Mouse (Mus musculus): ENCODE measurements around the gene P2ry2. TPM values are rescaled to one million over a fixed set of nuclear protein-coding genes. Genes with fewer than 3 reads are reported as not detected.
A peak's percentile ranks its signal among the peaks of the same experiment; 100 is the strongest.

The P2ry2 gene
- polyA plus RNA-seq, 1 experiment from 2014 or later, result 0.54 TPM

GRCm38 (mm10) chr7:100967850-100968249 lies 44.8 kb downstream of the P2ry2 start:
- WGBS (ENCODE audit: insufficient replicate concordance), result 68% methylated on average over 9 of the region's 9 CpGs
- Histone ChIP-seq H3K9ac (ENCODE audit: low read depth, low read length) (no peak overlapping the region), H3K9me3 (replicated peaks; ENCODE audit: control insufficient read depth, low read length) (no peaks in the 10 kb centered on the region), H3K27me3 (ENCODE audit: control insufficient read depth, insufficient read depth, low read length) (peaks cover 11% of the 10 kb centered on the region), H3K36me3 (ENCODE audit: control insufficient read depth, insufficient read depth, low read length) (no peaks in the 10 kb centered on the region), H3K4me3 (ENCODE audit: low read depth, low read length) (no peak overlapping the region), H3K4me2 (no peak overlapping the region), H3K4me1 (ENCODE audit: control insufficient read depth, insufficient read depth, low read length) (peaks cover 9% of the 10 kb centered on the region), H3K27ac (ENCODE audit: low read depth, low read length) (no peak overlapping the region)
- ATAC-seq (replicated peaks; ENCODE audit: insufficient number of reproducible peaks, low FRiP score, low TSS enrichment), result no peak

DNA sequence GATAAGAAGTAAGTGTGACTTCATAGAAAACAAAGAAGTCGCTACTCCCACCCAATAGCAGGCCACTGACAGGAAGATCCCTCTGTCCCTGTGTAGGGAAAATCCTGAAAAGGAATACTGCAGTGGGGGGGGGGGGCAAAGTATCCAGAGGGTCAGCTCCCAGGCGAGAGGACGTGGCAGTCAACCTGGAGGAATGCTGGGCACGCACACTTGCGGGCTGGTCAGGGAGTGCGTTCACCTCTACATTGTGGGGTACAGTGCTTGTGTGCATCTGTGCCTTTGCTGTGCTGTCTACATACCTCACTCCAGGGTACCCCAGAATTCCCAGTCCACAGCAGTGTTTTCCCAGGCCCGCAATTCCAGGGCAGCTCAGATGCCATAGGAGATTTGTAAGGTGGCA lies 46.7 kb downstream of the P2ry2 start:
- Histone ChIP-seq H3K4me2 (no peak overlapping the region), H3K4me1 (ENCODE audit: control insufficient read depth, insufficient read depth, low read length) (peaks cover 9% of the 10 kb centered on the region), H3K4me3 (ENCODE audit: low read depth, low read length) (no peak overlapping the region), H3K9me3 (replicated peaks; ENCODE audit: control insufficient read depth, low read length) (no peaks in the 10 kb centered on the region), H3K36me3 (ENCODE audit: control insufficient read depth, insufficient read depth, low read length) (no peaks in the 10 kb centered on the region), H3K27me3 (ENCODE audit: control insufficient read depth, insufficient read depth, low read length) (no peaks in the 10 kb centered on the region; the same call in 1 of the 2 replicates), H3K9ac (ENCODE audit: low read depth, low read length) (no peak overlapping the region), H3K27ac (ENCODE audit: low read depth, low read length) (no peak overlapping the region)
- WGBS (ENCODE audit: insufficient replicate concordance), result 65% methylated on average over 7 of the region's 7 CpGs
- ATAC-seq (replicated peaks; ENCODE audit: insufficient number of reproducible peaks, low FRiP score, low TSS enrichment), result peak; percentile 56; the same call in 1 of the 2 replicates

DNA sequence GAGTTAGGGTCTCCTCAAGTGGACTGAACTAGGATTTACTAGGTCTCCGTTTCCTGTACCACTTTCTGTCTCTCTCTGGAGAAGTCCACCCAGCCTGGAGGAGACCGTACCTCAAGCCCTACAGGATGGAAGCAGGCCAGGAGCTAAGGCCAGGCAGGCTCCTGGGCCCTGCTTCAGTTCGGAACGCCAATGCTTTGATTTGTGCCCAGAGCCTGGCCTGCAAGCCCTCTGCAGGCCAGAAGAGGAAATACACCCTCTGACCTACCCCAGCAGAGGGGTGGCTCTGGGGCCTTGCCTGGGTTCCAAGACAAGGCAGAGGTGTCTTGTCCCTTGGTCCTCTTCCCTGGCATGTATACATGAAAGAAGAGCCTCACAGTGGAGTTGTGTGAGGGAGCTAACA lies 47.6 kb downstream of the P2ry2 start:
- no peaks in the 10 kb centered on the region; the same call in 1 of the 2 replicates for H3K27me3 ChIP-seq (ENCODE audit: control insufficient read depth, insufficient read depth, low read length)
- H3K9ac ChIP-seq (ENCODE audit: low read depth, low read length), result no peak overlapping the region
- no peak overlapping the region for H3K4me3 ChIP-seq (ENCODE audit: low read depth, low read length)
- H3K4me2 ChIP-seq, result no peak overlapping the region
- no peaks in the 10 kb centered on the region for H3K9me3 ChIP-seq (replicated peaks; ENCODE audit: control insufficient read depth, low read length)
- WGBS (ENCODE audit: insufficient replicate concordance), result 26% methylated on average over 4 of the region's 4 CpGs
- no peak for ATAC-seq (replicated peaks; ENCODE audit: insufficient number of reproducible peaks, low FRiP score, low TSS enrichment)
- no peaks in the 10 kb centered on the region for H3K36me3 ChIP-seq (ENCODE audit: control insufficient read depth, insufficient read depth, low read length)
- no peak overlapping the region for H3K27ac ChIP-seq (ENCODE audit: low read depth, low read length)
- H3K4me1 ChIP-seq (ENCODE audit: control insufficient read depth, insufficient read depth, low read length), result peaks cover 9% of the 10 kb centered on the region

DNA sequence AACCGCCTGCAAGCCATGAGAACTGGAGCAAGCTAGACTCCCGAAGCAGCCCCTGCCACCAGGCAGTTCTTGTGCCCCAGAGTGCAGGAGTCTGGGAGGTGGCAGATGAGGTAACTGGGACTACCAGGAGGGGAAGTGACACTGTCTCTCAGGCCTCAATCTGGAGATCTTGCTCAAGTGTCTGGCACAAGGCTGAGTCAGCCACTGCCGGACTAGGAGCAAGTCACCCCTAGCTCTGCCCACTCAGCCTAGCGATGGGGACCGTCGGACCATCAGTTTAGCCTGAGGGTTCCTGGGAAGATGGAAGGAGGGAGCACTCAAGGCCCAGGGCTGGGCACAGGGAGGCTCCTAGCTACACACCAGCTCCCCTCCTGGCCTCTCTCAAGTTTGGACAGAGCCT lies 48.4 kb downstream of the P2ry2 start:
- no peak overlapping the region for H3K9ac ChIP-seq (ENCODE audit: low read depth, low read length)
- no peak overlapping the region for H3K27ac ChIP-seq (ENCODE audit: low read depth, low read length)

GRCm38 (mm10) chr7:100963381-100963780 lies 49.3 kb downstream of the P2ry2 start:
- 69% methylated on average over 8 of the region's 8 CpGs for WGBS (ENCODE audit: insufficient replicate concordance)
- Histone ChIP-seq H3K27me3 (ENCODE audit: control insufficient read depth, insufficient read depth, low read length) (no peaks in the 10 kb centered on the region), H3K27ac (ENCODE audit: low read depth, low read length) (no peak overlapping the region)

More for the DNA sequence above, 48.4 kb downstream of the P2ry2 start:
- Histone ChIP-seq H3K4me2 (no peak overlapping the region), H3K27me3 (ENCODE audit: control insufficient read depth, insufficient read depth, low read length) (no peaks in the 10 kb centered on the region; the same call in 1 of the 2 replicates), H3K9me3 (replicated peaks; ENCODE audit: control insufficient read depth, low read length) (no peaks in the 10 kb centered on the region), H3K4me3 (ENCODE audit: low read depth, low read length) (no peak overlapping the region), H3K36me3 (ENCODE audit: control insufficient read depth, insufficient read depth, low read length) (no peaks in the 10 kb centered on the region), H3K4me1 (ENCODE audit: control insufficient read depth, insufficient read depth, low read length) (peaks cover 7% of the 10 kb centered on the region)
- no peak for ATAC-seq (replicated peaks; ENCODE audit: insufficient number of reproducible peaks, low FRiP score, low TSS enrichment)
- 74% methylated on average over 6 of the region's 6 CpGs for WGBS (ENCODE audit: insufficient replicate concordance)

DNA sequence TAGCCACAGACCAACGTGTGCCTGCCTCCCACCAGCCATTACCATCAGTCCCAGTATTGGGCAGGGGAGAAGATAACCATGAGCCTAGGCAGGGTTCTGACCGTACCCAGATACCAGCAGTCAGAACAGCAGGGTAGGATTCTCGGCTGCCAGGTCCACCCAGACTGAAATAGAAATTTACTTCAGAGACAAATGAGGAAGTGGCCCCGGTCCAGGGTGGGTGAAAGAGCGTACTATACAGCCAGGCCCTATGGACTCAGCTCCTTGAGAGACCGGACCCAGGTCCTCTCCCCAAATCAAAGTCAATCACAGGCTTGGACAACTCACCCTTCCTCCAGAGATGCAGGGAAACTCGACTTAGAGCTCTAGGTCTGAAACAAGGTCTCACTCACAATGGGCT lies 51.5 kb downstream of the P2ry2 start:
- no peak overlapping the region for H3K27ac ChIP-seq (ENCODE audit: low read depth, low read length)
- ATAC-seq (replicated peaks; ENCODE audit: insufficient number of reproducible peaks, low FRiP score, low TSS enrichment), result no peak
- H3K4me1 ChIP-seq (ENCODE audit: control insufficient read depth, insufficient read depth, low read length), result peaks cover 3% of the 10 kb centered on the region; the same call in 1 of the 2 replicates
- H3K4me3 ChIP-seq (ENCODE audit: low read depth, low read length), result no peak overlapping the region
- no peaks in the 10 kb centered on the region for H3K36me3 ChIP-seq (ENCODE audit: control insufficient read depth, insufficient read depth, low read length)
- no peak overlapping the region for H3K9ac ChIP-seq (ENCODE audit: low read depth, low read length)
- H3K27me3 ChIP-seq (ENCODE audit: control insufficient read depth, insufficient read depth, low read length), result no peaks in the 10 kb centered on the region
- H3K4me2 ChIP-seq, result no peak overlapping the region
- H3K9me3 ChIP-seq (replicated peaks; ENCODE audit: control insufficient read depth, low read length), result no peaks in the 10 kb centered on the region
- 67% methylated on average over 7 of the region's 7 CpGs for WGBS (ENCODE audit: insufficient replicate concordance)

More at GRCm38 (mm10) chr7:100963381-100963780, 49.3 kb downstream of the P2ry2 start:
- H3K9me3 ChIP-seq (replicated peaks; ENCODE audit: control insufficient read depth, low read length), result no peaks in the 10 kb centered on the region
- ATAC-seq (replicated peaks; ENCODE audit: insufficient number of reproducible peaks, low FRiP score, low TSS enrichment), result no peak
- H3K36me3 ChIP-seq (ENCODE audit: control insufficient read depth, insufficient read depth, low read length), result no peaks in the 10 kb centered on the region
- no peak overlapping the region for H3K9ac ChIP-seq (ENCODE audit: low read depth, low read length)
- H3K4me3 ChIP-seq (ENCODE audit: low read depth, low read length), result no peak overlapping the region
- H3K4me2 ChIP-seq, result no peak overlapping the region
- peaks cover 3% of the 10 kb centered on the region; the same call in 1 of the 2 replicates for H3K4me1 ChIP-seq (ENCODE audit: control insufficient read depth, insufficient read depth, low read length)

DNA sequence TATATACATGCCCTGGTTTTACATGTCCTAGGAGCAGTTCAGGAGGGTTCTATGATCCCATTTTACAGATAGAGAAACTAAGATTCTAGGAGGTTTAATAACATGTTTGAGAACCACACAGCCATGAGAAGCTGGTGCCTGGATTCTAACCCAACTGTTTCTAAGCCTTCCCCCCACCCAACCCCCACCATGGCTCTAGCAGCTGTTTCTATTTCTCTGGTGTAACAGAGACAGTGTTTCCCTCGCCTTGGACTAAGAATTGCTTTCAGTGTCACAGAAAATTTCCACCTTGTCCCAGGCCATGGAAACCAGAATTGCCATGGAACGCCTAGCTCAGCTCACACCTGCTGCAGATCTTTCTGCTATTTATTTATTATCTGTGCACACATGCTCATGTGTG lies 52.2 kb downstream of the P2ry2 start:
- 79% methylated on average over 2 of the region's 2 CpGs for WGBS (ENCODE audit: insufficient replicate concordance)
- H3K9ac ChIP-seq (ENCODE audit: low read depth, low read length), result no peak overlapping the region
- no peaks in the 10 kb centered on the region for H3K27me3 ChIP-seq (ENCODE audit: control insufficient read depth, insufficient read depth, low read length)
- no peak overlapping the region for H3K4me3 ChIP-seq (ENCODE audit: low read depth, low read length)
- no peaks in the 10 kb centered on the region for H3K4me1 ChIP-seq (ENCODE audit: control insufficient read depth, insufficient read depth, low read length)
- H3K27ac ChIP-seq (ENCODE audit: low read depth, low read length), result no peak overlapping the region
- H3K9me3 ChIP-seq (replicated peaks; ENCODE audit: control insufficient read depth, low read length), result no peaks in the 10 kb centered on the region; the same call in 1 of the 2 replicates
- no peak overlapping the region for H3K4me2 ChIP-seq
- no peak for ATAC-seq (replicated peaks; ENCODE audit: insufficient number of reproducible peaks, low FRiP score, low TSS enrichment)
- H3K36me3 ChIP-seq (ENCODE audit: control insufficient read depth, insufficient read depth, low read length), result no peaks in the 10 kb centered on the region

- WGBS (ENCODE audit: insufficient replicate concordance), result 84% methylated on average over 2 of the region's 2 CpGs
- Histone ChIP-seq H3K4me3 (ENCODE audit: low read depth, low read length) (no peak overlapping the region), H3K27ac (ENCODE audit: low read depth, low read length) (no peak overlapping the region), H3K27me3 (ENCODE audit: control insufficient read depth, insufficient read depth, low read length) (no peaks in the 10 kb centered on the region), H3K4me2 (no peak overlapping the region), H3K9me3 (replicated peaks; ENCODE audit: control insufficient read depth, low read length) (no peaks in the 10 kb centered on the region; the same call in 1 of the 2 replicates), H3K4me1 (ENCODE audit: control insufficient read depth, insufficient read depth, low read length) (0 out of 2 replicates have a peak, but pooled peaks cover 1% of the 10 kb centered on the region), H3K36me3 (ENCODE audit: control insufficient read depth, insufficient read depth, low read length) (no peaks in the 10 kb centered on the region), H3K9ac (ENCODE audit: low read depth, low read length) (no peak overlapping the region)
- no peak for ATAC-seq (replicated peaks; ENCODE audit: insufficient number of reproducible peaks, low FRiP score, low TSS enrichment)
These were observed 54.2 kb downstream of the P2ry2 start for GRCm38 (mm10) chr7:100958426-100958825.

- Histone ChIP-seq H3K9ac (ENCODE audit: low read depth, low read length) (no peak overlapping the region), H3K27ac (ENCODE audit: low read depth, low read length) (peak overlapping the region; percentile 46), H3K4me1 (ENCODE audit: control insufficient read depth, insufficient read depth, low read length) (peaks cover 19% of the 10 kb centered on the region), H3K9me3 (replicated peaks; ENCODE audit: control insufficient read depth, low read length) (no peaks in the 10 kb centered on the region; the same call in 1 of the 2 replicates), H3K36me3 (ENCODE audit: control insufficient read depth, insufficient read depth, low read length) (no peaks in the 10 kb centered on the region), H3K4me2 (no peak overlapping the region), H3K27me3 (ENCODE audit: control insufficient read depth, insufficient read depth, low read length) (peaks cover 12% of the 10 kb centered on the region), H3K4me3 (ENCODE audit: low read depth, low read length) (no peak overlapping the region)
- 47% methylated on average over 7 of the region's 7 CpGs for WGBS (ENCODE audit: insufficient replicate concordance)
- ATAC-seq (replicated peaks; ENCODE audit: insufficient number of reproducible peaks, low FRiP score, low TSS enrichment), result no peak
These were observed 60.0 kb downstream of the P2ry2 start for GRCm38 (mm10) chr7:100952686-100953085.
